Mouse (Mus musculus) embryo, embryonic 10 days (tissue): ENCODE results near the gene Tomm20.
"Not testable (repeated sequence)": the region's sequence is repeated elsewhere in the genome, so short reads cannot be mapped to it uniquely, and the experiment has no call there.

Experiments
- DNase-seq: peaks from one replicate; pipeline ENCODE4 v3.0.0-alpha.2; 2015; ENCODE audit warnings: low spot score

Tomm20 gene

DNA sequence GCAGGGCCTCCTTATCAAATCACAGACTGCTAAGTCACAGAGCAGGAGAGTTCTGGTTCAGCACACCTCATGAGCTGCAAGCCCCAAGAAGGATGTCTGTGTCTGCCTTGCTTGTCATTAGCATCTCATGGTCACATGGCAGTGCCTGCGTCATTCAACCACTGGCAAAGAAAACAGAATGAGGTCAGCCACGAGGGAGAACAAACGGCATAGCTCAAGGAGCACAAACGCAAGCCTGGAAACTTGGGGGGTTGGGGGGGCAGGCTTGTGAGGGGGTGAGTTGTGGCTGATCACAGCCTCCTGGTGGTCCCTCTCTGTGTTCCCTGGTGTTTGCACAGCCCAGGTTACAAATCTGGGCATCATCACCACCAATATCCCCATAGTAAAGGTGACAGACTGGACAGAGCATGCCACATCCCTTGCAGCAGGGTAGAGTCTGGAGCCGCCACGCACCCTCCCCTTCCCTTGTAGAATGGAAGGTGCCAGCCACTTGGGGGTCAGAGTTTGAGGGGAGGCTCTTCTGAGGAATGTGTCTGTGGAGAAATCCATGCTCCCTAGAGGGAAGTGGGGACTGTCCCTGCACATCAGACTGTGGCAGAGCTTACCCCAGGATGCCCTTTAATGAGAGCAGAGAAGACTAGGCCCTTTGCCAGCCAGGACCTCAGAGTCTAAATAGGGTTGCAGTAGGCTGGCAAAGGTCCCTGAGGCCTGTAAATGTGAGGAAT lies 61.3 kb downstream of the Tomm20 start:
- no peak for DNase-seq

DNA sequence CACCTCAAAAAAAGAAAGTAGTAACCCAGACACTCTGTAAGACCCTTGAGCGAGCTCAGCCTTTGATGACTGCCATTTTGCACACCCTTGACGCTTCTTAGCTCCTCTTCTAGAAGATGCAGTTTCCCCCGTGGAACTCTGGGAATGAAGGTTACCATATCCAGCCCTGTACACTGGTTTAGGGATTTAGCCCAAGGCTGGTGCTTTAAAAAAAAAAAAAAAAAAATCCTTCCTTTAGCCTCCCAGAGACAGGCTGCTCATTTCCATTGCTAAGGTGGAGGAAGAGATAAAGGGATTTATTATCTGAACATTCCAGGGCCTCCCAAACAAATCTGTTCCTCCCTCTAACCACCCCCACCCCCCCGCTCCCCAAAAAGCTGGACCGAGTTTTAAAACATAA lies 61.9 kb downstream of the Tomm20 start:
- no peak for DNase-seq

DNA sequence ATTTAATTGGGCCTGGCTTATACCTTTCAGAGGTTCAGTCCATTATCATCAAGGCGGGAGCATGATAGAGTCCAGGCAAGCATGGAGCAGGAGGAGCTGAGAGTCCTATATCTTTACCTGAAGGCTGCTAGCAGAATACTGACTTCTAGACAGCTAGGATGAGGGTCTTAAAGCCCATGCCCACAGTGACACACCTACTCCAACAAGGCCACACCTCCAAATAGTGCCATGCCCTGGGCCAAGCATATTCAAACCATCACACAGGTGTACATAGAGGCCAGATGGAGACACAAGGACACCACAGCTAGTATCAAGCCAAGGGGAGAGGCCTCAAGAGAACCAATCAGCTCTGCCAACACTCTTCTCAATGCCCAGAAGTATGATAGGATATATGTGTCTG lies 63.1 kb downstream of the Tomm20 start:
- not testable (repeated sequence) for DNase-seq

DNA sequence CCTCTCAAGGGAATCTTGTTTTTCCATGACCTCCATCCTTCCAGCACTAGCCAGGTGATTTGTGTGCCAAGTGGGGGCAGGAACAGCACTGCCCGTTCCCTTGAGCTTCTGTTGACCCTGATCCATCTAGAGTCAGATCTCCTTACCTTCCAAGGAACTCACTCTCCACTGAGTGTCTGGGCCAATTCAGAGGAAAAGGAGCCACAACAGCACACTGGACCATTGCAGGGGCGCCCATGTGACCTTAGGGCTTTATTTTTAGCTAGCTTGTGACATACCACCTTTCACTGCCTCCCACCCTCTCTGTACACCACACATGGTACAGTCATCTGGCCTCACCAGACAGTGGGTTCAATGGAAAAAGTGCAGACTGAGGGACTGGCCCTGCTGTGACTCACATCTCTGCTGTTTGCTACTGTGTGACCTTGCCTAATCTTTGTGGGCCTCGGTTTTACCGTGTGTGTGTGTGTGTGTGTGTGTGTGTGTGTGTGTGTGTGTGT lies 64.0 kb downstream of the Tomm20 start:
- DNase-seq: no peak
